Mouse (Mus musculus) bone marrow, adult 2 months (tissue): ENCODE results near the gene Gmds. TPM values are rescaled to one million over a fixed set of nuclear protein-coding genes. Genes with fewer than 3 reads are reported as not detected.

ENCODE experiments used
- H3K27ac ChIP-seq: fragments of 200-500 bp; 2 replicates; pipeline ENCODE4 v1.5.1; 2012; ENCODE audit warnings: low read depth, mild to moderate bottlenecking, control low read depth, inconsistent platforms, low read length; ENCODE audit not compliant: control insufficient read depth, poor library complexity, insufficient read depth
- H3K4me1 ChIP-seq: fragments of 200-500 bp; 2 replicates; pipeline ENCODE4 v1.6.1; 2011; ENCODE audit warnings: low read length; ENCODE audit not compliant: control insufficient read depth, insufficient read depth
- H3K4me3 ChIP-seq: fragments of 200-500 bp; replicated peaks from 2 replicates; pipeline ENCODE3; 2011; ENCODE audit warnings: mild to moderate bottlenecking, low read depth, low read length, control low read depth; ENCODE audit not compliant: control insufficient read depth
- CTCF ChIP-seq: fragments of 200-500 bp; IDR thresholded peaks from 2 replicates; pipeline ENCODE4 v1.5.1; 2011; ENCODE audit warnings: low read length, control low read depth; ENCODE audit not compliant: control insufficient read depth, insufficient read depth
- POLR2A ChIP-seq: fragments of 200-500 bp; IDR thresholded peaks from 2 replicates; pipeline ENCODE4 v1.6.1; 2011; ENCODE audit warnings: low read depth, mild to moderate bottlenecking, control low read depth, low read length, borderline replicate concordance; ENCODE audit not compliant: control insufficient read depth
- WGBS: fragments of 180-500 bp; shearing (Covaris S2); methylation state at CpG from one replicate; pipeline ENCODE4 v1.1.7; 2018; 5-methylcytosine and 5-hydroxymethylcytosine counted together
- polyA plus RNA-seq: library from polyadenylated mRNA; stranded (reverse); fragments of >200 nt; gene quantifications from 2 replicates; pipeline ENCODE4 v1.2.4, GENCODE M21; 2011; ENCODE audit warnings: low replicate concordance; ENCODE audit not compliant: missing spikeins, insufficient read depth, insufficient read length

The Gmds gene
- polyA plus RNA-seq, 1 experiment: 4.8 TPM

- no peaks in the 10 kb centered on the region for H3K4me1 ChIP-seq
- WGBS: 73% methylated on average over 7 of the region's 7 CpGs
- TF ChIP-seq CTCF: no peak
- no peak for TF ChIP-seq POLR2A
- H3K27ac ChIP-seq: no peak overlapping the region
- H3K4me3 ChIP-seq: no peak overlapping the region
Measured at GRCm38 (mm10) chr13:31818337-31818736, 520.2 kb downstream of the Gmds start.

- Histone ChIP-seq H3K27ac (no peak overlapping the region), H3K4me3 (no peak overlapping the region), H3K4me1 (no peaks in the 10 kb centered on the region)
- 85% methylated on average over 15 of the region's 15 CpGs for WGBS
- no peak for TF ChIP-seq POLR2A
- no peak for TF ChIP-seq CTCF
Measured at GRCm38 (mm10) chr13:31815383-31816003, 523.0 kb downstream of the Gmds start.

GRCm38 (mm10) chr13:31812701-31813100, 525.8 kb downstream of the Gmds start:
- Histone ChIP-seq H3K4me3 (no peak overlapping the region), H3K27ac (no peak overlapping the region), H3K4me1 (no peaks in the 10 kb centered on the region)
- no peak for TF ChIP-seq CTCF
- TF ChIP-seq POLR2A: no peak
- WGBS: 70% methylated on average over 2 of the region's 2 CpGs

GRCm38 (mm10) chr13:31811542-31812021, 527.0 kb downstream of the Gmds start:
- H3K27ac ChIP-seq: no peak overlapping the region
- H3K4me3 ChIP-seq: no peak overlapping the region
- 55% methylated on average over 44 of the region's 44 CpGs for WGBS
- TF ChIP-seq CTCF: no peak
- no peak for TF ChIP-seq POLR2A
- H3K4me1 ChIP-seq: peaks cover 2% of the 10 kb centered on the region; the same call in 1 of the 2 replicates

- Histone ChIP-seq H3K27ac (no peak overlapping the region), H3K4me1 (peaks cover 2% of the 10 kb centered on the region; the same call in 1 of the 2 replicates), H3K4me3 (peak overlapping the region; percentile 5)
- TF ChIP-seq CTCF: no peak
- no peak for TF ChIP-seq POLR2A
- WGBS: 4% methylated on average over 65 of the region's 65 CpGs
Measured at GRCm38 (mm10) chr13:31810693-31811541, 527.6 kb downstream of the Gmds start.

GRCm38 (mm10) chr13:31810375-31810692, 528.2 kb downstream of the Gmds start:
- no peak overlapping the region for H3K27ac ChIP-seq
- H3K4me1 ChIP-seq: peaks cover 2% of the 10 kb centered on the region; the same call in 1 of the 2 replicates
- WGBS: 10% methylated on average over 9 of the region's 9 CpGs
- H3K4me3 ChIP-seq: no peak overlapping the region
- TF ChIP-seq POLR2A (no peak), CTCF (no peak)

- Histone ChIP-seq H3K4me1 (peaks cover 2% of the 10 kb centered on the region; the same call in 1 of the 2 replicates), H3K27ac (no peak overlapping the region), H3K4me3 (no peak overlapping the region)
- no peak for TF ChIP-seq CTCF
- TF ChIP-seq POLR2A: no peak
- WGBS: 20% methylated on average over 6 of the region's 6 CpGs
Measured at GRCm38 (mm10) chr13:31809701-31810100, 528.8 kb downstream of the Gmds start.

GRCm38 (mm10) chr13:31808804-31809420, 529.6 kb downstream of the Gmds start:
- TF ChIP-seq CTCF (no peak), POLR2A (no peak)
- WGBS: 9% methylated on average over 16 of the region's 16 CpGs
- H3K4me1 ChIP-seq: peaks cover 2% of the 10 kb centered on the region; the same call in 1 of the 2 replicates

More at GRCm38 (mm10) chr13:31808804-31809420, 529.6 kb downstream of the Gmds start:
- H3K4me3 ChIP-seq: peak overlapping the region; percentile 43
- no peak overlapping the region for H3K27ac ChIP-seq
